Mouse (Mus musculus): ENCODE results near the gene Tgtp1. TPM values are rescaled to one million over a fixed set of nuclear protein-coding genes. Genes with fewer than 3 reads are reported as not detected.
"Not testable (repeated sequence)": the region's sequence is repeated elsewhere in the genome, so short reads cannot be mapped to it uniquely, and the experiment has no call there.

Gene Tgtp1
- polyA plus RNA-seq (2012; rRNA removed) = 2.7 and 3.4 TPM in 2 replicates

DNA sequence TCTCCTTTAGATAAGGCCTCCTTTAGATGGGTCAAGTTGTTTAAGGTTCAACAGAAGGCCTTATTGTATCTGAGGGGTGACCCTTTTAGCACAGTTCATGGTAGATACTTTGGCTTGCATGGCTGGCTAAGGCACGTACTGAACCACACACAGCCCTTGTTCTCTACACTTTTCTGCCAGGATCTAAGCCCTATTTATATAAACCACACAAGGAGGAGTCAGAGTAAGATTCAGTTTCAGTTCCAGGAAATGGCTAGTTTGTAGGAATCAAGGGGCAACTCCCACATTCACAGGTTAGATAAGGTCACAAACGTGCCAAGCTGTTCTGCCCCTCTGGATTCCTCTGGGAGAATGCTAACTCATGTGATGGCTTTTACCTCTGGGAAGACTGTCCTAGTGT is at the start of gene Tgtp1:
Gene Tgtp1 (minus strand): TSS at position 155 of the 400 bp plus-strand sequence.
- 9% methylated on average over 2 of the region's 2 CpGs for WGBS
- not testable (repeated sequence) for DNase-seq (ENCODE audit: low read depth, low spot score)

DNA sequence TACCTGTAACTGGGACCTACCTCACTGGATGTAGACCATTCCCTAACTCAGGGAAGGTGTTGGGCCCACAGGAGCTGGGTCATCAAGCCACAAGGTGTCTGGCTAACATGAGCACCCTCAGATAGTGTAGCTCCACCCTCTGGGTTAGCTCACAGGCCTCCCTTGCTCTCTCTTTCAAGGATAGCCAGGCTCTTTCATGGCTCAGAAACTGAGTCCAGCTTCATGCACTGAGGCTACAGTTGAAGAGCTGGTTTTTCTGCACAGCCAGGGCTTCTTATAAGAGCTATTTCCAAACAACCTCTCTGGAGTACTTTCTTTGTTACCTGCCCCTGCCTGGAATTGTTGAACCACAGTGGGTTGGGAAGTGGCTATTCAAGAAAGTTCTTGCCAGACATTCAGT is 18.1 kb upstream of the Tgtp1 start:
- not testable (repeated sequence) for DNase-seq (ENCODE audit: low read depth, low spot score)

DNA sequence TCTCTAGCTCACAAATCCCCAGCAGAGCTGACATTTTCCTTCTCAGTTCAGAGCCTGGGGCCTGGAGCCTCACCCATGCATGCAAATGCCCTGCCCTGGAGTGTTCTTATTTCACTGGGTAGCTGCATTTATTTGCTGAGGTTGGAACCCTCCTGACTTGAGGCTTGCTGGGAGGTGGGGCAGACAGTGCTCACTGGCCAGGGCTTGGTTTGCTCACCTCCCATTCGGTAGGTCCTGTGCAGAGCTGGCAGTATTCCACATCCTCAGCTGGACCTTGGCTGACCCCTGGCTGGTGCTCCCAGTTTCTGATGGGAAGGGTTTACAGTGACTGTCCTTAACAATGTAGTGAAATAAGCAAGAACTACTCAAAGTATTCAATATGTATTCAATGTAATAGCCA is 12.8 kb upstream of the Tgtp1 start:
- 5% methylated on average over 1 of the region's 1 CpGs for WGBS

DNA sequence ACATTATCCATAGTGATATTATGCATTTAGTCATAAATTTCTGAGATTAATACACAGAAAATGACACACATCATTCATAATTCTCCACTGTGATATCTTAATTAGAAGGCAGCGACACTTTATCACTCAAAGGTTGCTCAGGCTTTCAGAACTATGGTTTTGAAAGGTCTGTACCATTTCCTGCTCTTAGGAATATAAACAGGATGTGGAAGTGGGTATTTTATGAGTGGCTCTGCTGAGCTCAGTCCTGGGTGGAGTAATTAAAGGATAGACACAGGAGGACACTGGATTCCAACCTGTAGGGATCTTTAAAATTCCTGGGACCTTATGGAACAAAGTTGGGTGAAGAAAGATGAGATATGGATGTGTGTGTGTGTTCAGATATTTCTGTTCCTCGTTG is 12.3 kb upstream of the Tgtp1 start:
- WGBS = 61% methylated on average over 2 of the region's 2 CpGs
- not testable (repeated sequence) for DNase-seq (ENCODE audit: low read depth, low spot score)

More for the DNA sequence above, 12.8 kb upstream of the Tgtp1 start:
- not testable (repeated sequence) for DNase-seq (ENCODE audit: low read depth, low spot score)

DNA sequence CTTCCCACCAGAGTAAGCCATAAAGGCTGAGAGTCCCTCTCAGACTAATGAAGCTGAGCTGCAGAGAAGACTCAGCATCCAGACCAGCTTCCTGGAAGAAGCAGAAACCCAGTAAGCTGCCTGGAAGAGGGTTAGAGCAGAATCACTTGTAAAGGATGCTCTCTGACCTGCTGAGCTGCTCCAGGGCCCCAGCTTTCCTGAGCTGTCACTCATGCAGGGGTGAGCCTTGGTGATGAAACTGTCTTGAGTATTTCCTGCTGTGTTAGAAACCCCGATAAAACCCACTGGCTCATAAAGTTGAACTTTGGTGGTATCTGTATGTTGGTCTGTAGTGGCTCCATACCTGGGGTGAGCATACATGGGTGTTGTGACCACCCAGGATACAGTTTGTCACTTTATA is 6.4 kb upstream of the Tgtp1 start:
- not testable (repeated sequence) for DNase-seq (ENCODE audit: low read depth, low spot score)
- 64% methylated on average over 1 of the region's 1 CpGs for WGBS

DNA sequence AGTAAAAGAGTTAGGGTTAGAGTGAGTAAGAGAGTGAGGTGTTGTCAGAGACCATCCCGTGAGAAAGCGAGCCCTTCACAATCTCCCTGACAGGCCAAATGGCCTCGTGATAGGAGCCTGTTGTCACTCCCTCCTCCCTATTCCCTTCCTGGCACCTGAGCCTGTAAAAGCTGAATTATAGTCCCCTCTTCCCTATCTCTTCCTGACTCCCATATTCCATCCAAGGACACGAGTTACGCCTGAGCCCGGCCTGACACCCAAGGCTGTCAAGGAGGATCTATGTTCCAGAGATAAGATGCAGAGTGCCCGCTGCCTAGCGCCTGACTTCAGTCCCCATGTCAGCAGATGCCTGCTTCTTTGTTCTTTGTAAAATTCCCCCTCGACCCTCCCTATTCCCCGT is 676 bp downstream of the Tgtp1 start:
- not testable (repeated sequence) for DNase-seq (ENCODE audit: low read depth, low spot score)
- WGBS = 70% methylated on average over 10 of the region's 10 CpGs

DNA sequence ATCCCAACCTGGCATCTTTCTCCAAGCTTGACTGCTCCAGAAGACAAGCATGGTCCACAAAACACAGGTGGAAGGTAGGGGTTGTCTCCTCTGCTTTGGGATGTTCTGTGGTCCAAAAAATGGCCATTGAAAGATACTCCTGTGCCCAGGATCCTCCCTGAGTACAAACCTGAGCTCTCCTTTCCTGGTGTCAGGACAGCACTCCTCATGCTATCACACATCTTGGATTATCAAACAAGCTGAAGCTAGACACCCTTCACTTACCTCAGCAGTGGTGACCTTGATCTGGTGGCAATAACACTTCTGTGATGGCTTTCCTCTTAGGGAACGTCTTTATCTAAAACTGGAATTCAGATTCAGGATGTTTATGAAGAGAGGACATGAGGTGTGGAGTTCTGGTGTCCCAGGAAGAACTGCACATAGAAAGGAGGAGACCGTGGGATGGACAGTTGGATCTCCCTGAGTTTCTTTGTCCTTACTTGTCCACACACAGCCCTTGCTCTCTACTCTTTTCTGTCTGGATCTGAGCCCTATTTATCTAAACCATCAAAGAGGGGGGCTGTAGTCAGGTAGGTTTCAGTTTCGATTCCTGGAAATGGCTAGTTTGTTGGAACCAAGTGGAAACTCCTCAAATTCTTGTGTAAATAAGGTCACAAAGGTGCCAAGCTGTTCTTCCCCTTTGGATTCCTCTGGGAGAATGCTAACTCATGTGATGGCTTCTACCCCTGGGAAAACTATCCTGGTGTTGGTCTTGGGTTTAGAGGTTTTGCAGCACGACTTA is 2.0 kb downstream of the Tgtp1 start, which contains the start of gene Gm12185:
Gene Gm12185 (minus strand): TSS at position 487 of the 781 bp plus-strand sequence.
- 37% methylated on average over 4 of the region's 4 CpGs for WGBS
- not testable (repeated sequence) for DNase-seq (ENCODE audit: low read depth, low spot score)

DNA sequence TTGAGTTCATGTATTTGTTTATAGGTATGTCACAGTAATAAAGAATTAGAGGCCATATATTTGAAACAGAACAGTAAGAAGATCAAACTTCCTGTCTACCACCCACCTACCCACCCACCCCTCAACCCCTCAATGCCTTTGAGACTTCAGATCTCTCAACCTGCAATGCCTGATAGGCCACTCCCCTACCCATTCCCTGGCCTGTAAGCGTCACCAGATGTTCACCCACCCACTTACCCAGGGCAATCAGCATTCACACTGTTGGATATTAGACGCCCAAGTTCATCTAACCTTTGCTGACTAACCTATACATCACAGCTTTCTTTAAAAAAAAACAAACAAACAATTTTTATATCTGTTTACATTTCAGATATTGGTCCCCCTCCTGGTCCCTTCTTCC is 4.0 kb downstream of the Tgtp1 start:
- not testable (repeated sequence) for DNase-seq (ENCODE audit: low read depth, low spot score)
- 81% methylated on average over 2 of the region's 2 CpGs for WGBS

DNA sequence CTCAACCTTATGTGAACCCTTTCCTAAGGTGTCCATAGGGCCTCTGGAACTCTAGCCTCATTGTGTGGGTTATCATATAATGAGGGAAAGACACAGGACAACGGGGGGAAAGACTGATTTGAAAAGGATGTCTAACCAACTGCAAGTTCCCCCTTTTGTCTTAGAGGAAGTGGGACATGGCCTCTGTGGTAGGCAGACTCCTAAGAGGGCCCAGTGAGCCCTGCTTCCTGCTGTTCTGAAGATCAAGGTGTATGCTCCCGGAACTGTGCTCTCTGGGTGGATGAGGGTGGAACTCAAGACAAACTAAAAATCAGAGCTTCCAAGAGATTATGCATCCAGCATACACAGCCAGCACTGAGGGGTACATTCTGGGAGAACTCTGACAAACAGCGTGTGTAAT is 5.8 kb downstream of the Tgtp1 start:
- DNase-seq (ENCODE audit: low read depth, low spot score) = not testable (repeated sequence)
- 74% methylated on average over 2 of the region's 3 CpGs for WGBS

DNA sequence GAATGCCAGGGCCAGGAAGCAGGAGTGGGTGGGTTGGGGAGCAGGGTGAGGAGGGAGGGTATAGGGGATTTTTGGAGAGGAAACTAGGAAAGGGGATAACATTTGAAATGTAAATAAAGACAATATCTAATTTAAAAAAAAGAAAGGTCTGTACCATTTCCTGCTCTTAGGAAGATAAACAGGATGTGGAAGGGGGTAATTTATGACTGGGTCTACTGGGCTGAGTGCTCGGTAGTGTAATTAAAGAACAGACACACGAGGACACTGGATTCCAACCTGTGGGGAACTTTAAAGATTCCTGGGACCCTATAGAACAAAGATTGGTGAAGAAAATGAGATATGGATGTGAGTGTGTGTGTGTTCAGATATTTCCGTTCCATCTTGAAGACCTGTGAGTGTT is 11.1 kb downstream of the Tgtp1 start:
- WGBS = no CpG with 5 or more reads among the region's 3 CpGs
- not testable (repeated sequence) for DNase-seq (ENCODE audit: low read depth, low spot score)

DNA sequence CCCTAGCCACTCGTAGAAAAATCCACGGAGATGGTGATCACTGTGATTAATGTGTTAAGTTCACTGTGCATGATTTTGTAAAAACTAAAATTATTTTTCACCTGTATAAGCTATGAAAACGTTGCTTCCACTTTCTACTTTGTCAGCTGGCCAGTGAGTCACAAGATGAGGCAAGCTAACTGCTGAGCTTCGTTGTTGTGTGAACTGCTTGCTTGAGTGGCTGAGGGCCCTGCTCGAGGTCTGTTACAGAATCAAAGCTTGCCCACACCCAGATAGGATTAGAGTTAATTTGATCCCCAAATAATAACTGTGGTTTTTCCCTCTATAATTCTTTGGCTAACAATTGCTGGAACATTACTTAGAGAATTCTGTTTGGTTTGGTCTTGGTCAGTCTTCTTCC is 13.9 kb downstream of the Tgtp1 start:
- no CpG with 5 or more reads among the region's 5 CpGs for WGBS
- not testable (repeated sequence) for DNase-seq (ENCODE audit: low read depth, low spot score)

DNA sequence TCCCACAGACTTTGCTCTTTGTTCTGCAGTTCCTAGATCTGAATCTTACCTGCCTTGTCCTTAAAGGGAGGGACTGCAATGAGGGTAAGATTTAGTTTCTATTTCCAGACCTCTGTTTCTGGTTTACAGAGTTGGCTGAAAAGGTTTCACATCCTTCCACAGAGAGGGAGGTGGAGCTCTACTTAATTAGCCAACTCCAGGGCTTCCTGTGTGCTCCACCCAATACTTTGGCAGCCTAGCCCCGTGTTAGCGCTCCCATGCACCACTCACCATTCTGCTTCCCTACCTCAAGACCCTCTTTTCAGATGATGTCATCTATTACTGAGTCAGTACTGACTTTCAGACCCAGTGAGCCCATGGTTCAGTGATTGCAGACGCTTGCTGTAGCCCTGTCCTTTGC is 14.7 kb downstream of the Tgtp1 start, which contains the start of gene 9930111J21Rik1:
Gene 9930111J21Rik1 (minus strand): TSS at position 148 of the 400 bp plus-strand sequence.
- no CpG with 5 or more reads among the region's 3 CpGs for WGBS
- DNase-seq (ENCODE audit: low read depth, low spot score) = not testable (repeated sequence)

DNA sequence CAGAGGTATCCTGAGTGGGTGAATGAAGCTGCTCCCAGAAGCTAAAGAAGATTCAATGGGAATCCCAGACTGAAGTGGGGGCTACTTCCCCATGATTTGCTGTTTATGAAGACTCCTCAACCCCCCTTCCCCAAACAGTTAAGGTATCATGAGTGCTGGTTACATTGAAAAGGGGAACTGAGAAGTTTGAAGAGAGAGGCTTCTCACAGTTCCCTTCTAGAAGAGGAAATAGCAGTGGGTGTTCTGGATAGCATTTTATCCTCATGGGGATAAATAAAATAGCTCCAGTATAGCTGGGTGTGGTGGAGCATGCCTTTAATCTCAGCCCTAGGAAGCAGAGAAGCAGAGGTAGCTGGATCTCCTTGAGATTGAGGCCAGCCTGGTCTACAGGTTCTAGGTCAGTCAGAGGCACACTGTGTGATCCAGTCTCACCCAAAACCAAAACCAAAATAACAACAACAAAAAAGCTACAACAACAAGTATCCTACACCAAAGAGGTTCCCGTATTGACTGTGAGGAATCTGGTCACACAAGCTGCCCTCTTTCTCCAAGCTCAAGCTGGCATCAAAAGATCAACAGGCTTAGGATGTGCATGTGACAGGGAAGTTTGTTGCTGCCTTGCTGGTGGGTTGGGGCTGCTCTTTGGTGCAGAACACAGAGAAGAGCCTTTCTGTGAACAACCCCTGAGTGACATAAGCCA is 15.6 kb downstream of the Tgtp1 start, which contains the start of gene Olfr56:
Gene Olfr56 (plus strand): TSS at position 650 of the 700 bp plus-strand sequence.
- no CpG with 5 or more reads among the region's 1 CpGs for WGBS
- DNase-seq (ENCODE audit: low read depth, low spot score) = not testable (repeated sequence)

DNA sequence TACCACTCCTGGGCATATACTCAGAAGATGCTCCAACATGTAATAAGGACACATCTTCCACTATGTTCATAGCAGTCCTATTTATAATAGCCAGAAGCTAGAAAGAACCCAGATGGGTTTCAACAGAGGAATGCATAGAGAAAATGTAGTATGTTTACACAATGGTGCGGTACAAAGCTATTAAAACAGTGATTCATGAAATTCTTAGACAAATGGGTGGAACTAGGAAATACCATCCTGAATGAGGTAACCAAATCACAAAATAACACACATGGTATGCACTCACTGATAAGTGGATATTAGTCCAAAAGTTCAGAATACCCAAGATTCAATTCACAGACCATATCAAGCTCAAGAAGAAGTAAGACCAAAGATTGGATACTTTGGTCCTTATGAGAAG is 19.3 kb downstream of the Tgtp1 start:
- DNase-seq (ENCODE audit: low read depth, low spot score) = not testable (repeated sequence)
- no CpG with 5 or more reads among the region's 1 CpGs for WGBS

DNA sequence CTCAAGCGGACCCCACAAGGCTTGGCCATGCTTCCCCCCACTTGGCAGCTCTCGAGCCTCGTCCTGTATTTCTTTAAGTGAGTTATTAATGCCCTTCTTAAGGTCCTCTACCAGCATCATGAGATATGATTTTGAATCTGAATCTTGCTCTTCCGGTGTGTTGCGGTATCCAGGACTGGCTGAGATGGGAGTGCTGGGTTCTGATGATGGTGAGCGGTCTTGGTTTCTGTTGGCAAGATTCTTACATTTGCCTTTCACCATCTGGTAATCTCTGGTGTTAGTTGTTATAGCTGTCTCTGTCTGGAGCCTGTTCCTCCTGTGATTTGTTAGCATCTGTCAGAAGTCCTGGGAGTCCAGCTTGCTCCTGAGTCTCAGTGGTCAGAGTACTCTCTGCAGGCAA is 47.9 kb downstream of the Tgtp1 start, which contains the start of gene Psme2b:
Gene Psme2b (minus strand): TSS at position 101 of the 400 bp plus-strand sequence.
- DNase-seq (ENCODE audit: low read depth, low spot score) = not testable (repeated sequence)
- WGBS = 93% methylated on average over 6 of the region's 6 CpGs

DNA sequence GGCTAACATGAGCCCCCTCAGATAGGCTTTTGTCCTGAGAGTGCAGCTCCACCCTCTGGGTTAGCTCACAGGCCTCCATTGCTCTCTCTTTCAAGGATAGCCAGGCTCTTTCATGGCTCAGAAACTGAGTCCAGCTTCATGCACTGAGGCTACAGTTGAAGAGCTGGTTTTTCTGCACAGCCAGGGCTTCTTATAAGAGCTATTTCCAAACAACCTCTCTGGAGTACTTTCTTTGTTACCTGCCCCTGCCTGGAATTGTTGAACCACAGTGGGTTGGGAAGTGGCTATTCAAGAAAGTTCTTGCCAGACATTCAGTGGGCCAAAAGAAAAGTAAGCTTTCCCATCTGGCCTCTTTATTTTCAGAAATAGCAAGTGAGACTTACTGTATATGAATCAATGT is 54.7 kb downstream of the Tgtp1 start:
- not testable (repeated sequence) for DNase-seq (ENCODE audit: low read depth, low spot score)

Other genes with a start within 250 kb of the Tgtp1 start
- gene Rack1, start 193.8 kb downstream of the Tgtp1 start, polyA plus RNA-seq (2012; rRNA removed) = 2,247 and 2,324 TPM in 2 replicates
- gene Trim41, start 176.8 kb downstream of the Tgtp1 start, polyA plus RNA-seq (2012; rRNA removed) = 19.9 and 22.6 TPM in 2 replicates
- gene Trim7, start 168.0 kb downstream of the Tgtp1 start, polyA plus RNA-seq (2012; rRNA removed) = 6.8 and 10.0 TPM in 2 replicates
- 7.6 and 7.9 TPM in 2 replicates for gene Gm12184, start 167.5 kb downstream of the Tgtp1 start, polyA plus RNA-seq (2012; rRNA removed)
- 26.2 and 26.6 TPM in 2 replicates for gene Irgm1, start 122.5 kb downstream of the Tgtp1 start, polyA plus RNA-seq (2012; rRNA removed)
- gene Gm5431, start 92.0 kb downstream of the Tgtp1 start, polyA plus RNA-seq (2012; rRNA removed) = 3.3 and 8.2 TPM in 2 replicates
- 51.6 and 64.4 TPM in 2 replicates for gene Psme2b, start 48.0 kb downstream of the Tgtp1 start, polyA plus RNA-seq (2012; rRNA removed)
- gene Olfr56, start 15.3 kb downstream of the Tgtp1 start, polyA plus RNA-seq (2012; rRNA removed) = 0.63 and 1.6 TPM in 2 replicates
- 0.86 and 2.9 TPM in 2 replicates for gene 9930111J21Rik1, start 14.8 kb downstream of the Tgtp1 start, polyA plus RNA-seq (2012; rRNA removed)
- gene Gm12185, start 1.9 kb downstream of the Tgtp1 start, polyA plus RNA-seq (2012; rRNA removed) = 0.27 and 1.3 TPM in 2 replicates
- gene 9930111J21Rik2, start 57.1 kb upstream of the Tgtp1 start, polyA plus RNA-seq (2012; rRNA removed) = 0.42 and 1.9 TPM in 2 replicates
- 20.1 and 21.4 TPM in 2 replicates for gene Tgtp2, start 70.0 kb upstream of the Tgtp1 start, polyA plus RNA-seq (2012; rRNA removed)
- gene Ifi47, start 82.4 kb upstream of the Tgtp1 start, polyA plus RNA-seq (2012; rRNA removed) = 26.9 and 30.2 TPM in 2 replicates
- not detected in 2 replicates for gene Olfr1396, start 120.7 kb upstream of the Tgtp1 start, polyA plus RNA-seq (2012; rRNA removed)
- gene Olfr1395, start 148.1 kb upstream of the Tgtp1 start, polyA plus RNA-seq (2012; rRNA removed) = not detected in 2 replicates
- not detected in 2 replicates for gene Olfr1394, start 160.2 kb upstream of the Tgtp1 start, polyA plus RNA-seq (2012; rRNA removed)
- gene Btnl9, start 193.0 kb upstream of the Tgtp1 start, polyA plus RNA-seq (2012; rRNA removed) = 0.10 and 0.30 TPM in 2 replicates
- 1.1 and 1.8 TPM in 2 replicates for gene Zfp62, start 209.1 kb upstream of the Tgtp1 start, polyA plus RNA-seq (2012; rRNA removed)